Mouse (Mus musculus) activated CD4-positive, CD25-positive, alpha-beta regulatory T cell, adult 9 weeks (primary cell): ENCODE data around the gene Srgap3. TPM values are rescaled to one million over a fixed set of nuclear protein-coding genes. Genes with fewer than 3 reads are reported as not detected.

Experiments used
- polyA plus RNA-seq: library from polyadenylated mRNA; unstranded; fragments of 100-300 nt; shearing (Covaris generic); gene quantifications from one replicate; pipeline ENCODE4 v1.2.1, GENCODE M21; 2017

Srgap3 gene
- 0.62 TPM for polyA plus RNA-seq

GRCm38 (mm10) chr6:112946895-112947436 is at the start of gene Srgap3:
TSS of gene Srgap3 (minus strand) at chr6:112947266.

GRCm38 (mm10) chr6:112696056-112696950 is 250.8 kb downstream of the Srgap3 start, which contains the start of gene Rad18:
TSS of gene Rad18 (minus strand) at chr6:112696686.

Other genes with a start within 250 kb of the Srgap3 start
- gene Thumpd3, start 99.0 kb upstream of the Srgap3 start, polyA plus RNA-seq, result 108 TPM
- gene Setd5, start 130.1 kb upstream of the Srgap3 start, polyA plus RNA-seq, result 60.6 TPM
- gene Lhfpl4, start 248.1 kb upstream of the Srgap3 start, polyA plus RNA-seq, result 0.57 TPM